24 mouse cellular contexts compared by ENCODE assay signal in genomic region chr2:76129933-76130627, GRCm38 (mm10).
DNase-seq lines count a peak whose midpoint lies in the region; ATAC-seq and TF ChIP-seq lines count a peak whose summit lies in the region.
"Had no signal": no experiment of that assay in that cellular context is flagged by ENCODE, and none has a peak within 500 bp of the region (broad histone marks: within the 10 kb centered on the region; RNA-seq: fewer than 3 reads in every experiment).

No protein-coding gene starts in this region.

- peak; percentile 22 for DNase-seq in retina, embryonic 14.5 days (ENCODE audit: low spot score)
- no peak for DNase-seq in liver, postnatal 0 days
- DNase-seq: adrenal gland, adult 8-10 months; cerebellum, adult 11 months; cerebellum, adult 9-10 months; cerebellum, postnatal 36 days; forebrain, postnatal 0 days; heart, postnatal 14 days; kidney, adult 2 months; kidney, postnatal 10 days; liver; lung, embryonic 14.5 days; lung, postnatal 14 days; midbrain, embryonic 14.5 days; right cerebral cortex, postnatal 25 days; thymus, postnatal 25 days had no signal

- no peak overlapping the region for H3K9ac ChIP-seq in forebrain, embryonic 12.5 days
- no peak overlapping the region for H3K9ac ChIP-seq in forebrain, embryonic 15.5 days (replicated peaks)
- no peak overlapping the region for H3K9ac ChIP-seq in hindbrain, embryonic 16.5 days (ENCODE audit: low read depth, low read length)
- no peak overlapping the region for H3K9ac ChIP-seq in hindbrain, embryonic 12.5 days
- H3K9ac ChIP-seq in intestine, embryonic 16.5 days (ENCODE audit: low read depth, low read length), result no peak overlapping the region
- no peak overlapping the region for H3K9ac ChIP-seq in liver, postnatal 0 days (replicated peaks)
- H3K9ac ChIP-seq: forebrain, postnatal 0 days; liver, embryonic 14.5 days; lung, embryonic 14.5 days had no signal

- TF ChIP-seq EP300 in liver, postnatal 0 days (IDR thresholded peaks at IDR 0.05; ENCODE audit: low read depth), result no peak

- no peak overlapping the region for H3K4me3 ChIP-seq in forebrain, embryonic 12.5 days (replicated peaks)
- no peak overlapping the region for H3K4me3 ChIP-seq in forebrain, embryonic 15.5 days
- no peak overlapping the region for H3K4me3 ChIP-seq in hindbrain, embryonic 16.5 days (ENCODE audit: low read length)
- no peak overlapping the region for H3K4me3 ChIP-seq in hindbrain, embryonic 12.5 days
- no peak overlapping the region for H3K4me3 ChIP-seq in intestine, embryonic 16.5 days (ENCODE audit: low read length)
- no peak overlapping the region for H3K4me3 ChIP-seq in liver, postnatal 0 days (ENCODE audit: low read depth, low read length)

- H3K4me2 ChIP-seq in forebrain, embryonic 12.5 days, result no peak overlapping the region
- H3K4me2 ChIP-seq in forebrain, embryonic 15.5 days (replicated peaks), result no peak overlapping the region
- no peak overlapping the region for H3K4me2 ChIP-seq in hindbrain, embryonic 16.5 days (ENCODE audit: low read length)
- no peak overlapping the region for H3K4me2 ChIP-seq in hindbrain, embryonic 12.5 days (replicated peaks)
- no peak overlapping the region for H3K4me2 ChIP-seq in intestine, embryonic 16.5 days (ENCODE audit: low read depth, low read length)
- H3K4me2 ChIP-seq in liver, postnatal 0 days (ENCODE audit: low read depth, low read length), result no peak overlapping the region
- H3K4me2 ChIP-seq: lung, embryonic 14.5 days had no signal

- peak; percentile 36; the same call in 1 of the 2 replicates for ATAC-seq in forebrain, embryonic 12.5 days (ENCODE audit: low FRiP score)
- ATAC-seq in forebrain, embryonic 15.5 days (replicated peaks), result no peak
- ATAC-seq in hindbrain, embryonic 16.5 days, result 0 out of 2 replicates have a peak, but pooled peaks have one; percentile 64
- no peak for ATAC-seq in hindbrain, embryonic 12.5 days (ENCODE audit: low FRiP score)
- ATAC-seq in intestine, embryonic 16.5 days, result peak; percentile 47; the same call in 1 of the 2 replicates
- no peak for ATAC-seq in liver, postnatal 0 days
- ATAC-seq in activated CD4-positive, CD25-positive, alpha-beta regulatory T cell, adult 4 months, result no peak
- ATAC-seq: forebrain, postnatal 0 days had no signal

- H3K27me3 ChIP-seq in forebrain, embryonic 12.5 days, result no peaks in the 10 kb centered on the region
- H3K27me3 ChIP-seq in forebrain, embryonic 15.5 days, result no peaks in the 10 kb centered on the region
- H3K27me3 ChIP-seq in hindbrain, embryonic 16.5 days (replicated peaks; ENCODE audit: control insufficient read depth, insufficient read depth, low read length), result no peaks in the 10 kb centered on the region
- H3K27me3 ChIP-seq in hindbrain, embryonic 12.5 days, result no peaks in the 10 kb centered on the region
- no peaks in the 10 kb centered on the region for H3K27me3 ChIP-seq in intestine, embryonic 16.5 days (replicated peaks; ENCODE audit: control insufficient read depth, insufficient read depth, low read length)
- H3K27me3 ChIP-seq in liver, postnatal 0 days (ENCODE audit: insufficient read depth, low read length), result no peaks in the 10 kb centered on the region
- H3K27me3 ChIP-seq: CH12.LX had no signal

- WGBS in forebrain, embryonic 12.5 days, result 38% methylated on average over 12 of the region's 12 CpGs
- 31% methylated on average over 12 of the region's 12 CpGs for WGBS in forebrain, embryonic 15.5 days
- 32% methylated on average over 12 of the region's 12 CpGs for WGBS in hindbrain, embryonic 16.5 days
- 53% methylated on average over 12 of the region's 12 CpGs for WGBS in hindbrain, embryonic 12.5 days
- WGBS in intestine, embryonic 16.5 days, result 53% methylated on average over 12 of the region's 12 CpGs
- WGBS in liver, postnatal 0 days (ENCODE audit: insufficient replicate concordance), result 56% methylated on average over 12 of the region's 12 CpGs

- TF ChIP-seq CTCF in liver, postnatal 0 days (IDR thresholded peaks at IDR 0.05; ENCODE audit: low read depth), result no peak

- no peaks in the 10 kb centered on the region for H3K9me3 ChIP-seq in forebrain, embryonic 12.5 days
- H3K9me3 ChIP-seq in forebrain, embryonic 15.5 days, result no peaks in the 10 kb centered on the region
- H3K9me3 ChIP-seq in hindbrain, embryonic 16.5 days (ENCODE audit: control insufficient read depth, low read length), result no peaks in the 10 kb centered on the region
- 0 out of 2 replicates have a peak, but pooled peaks cover 6% of the 10 kb centered on the region for H3K9me3 ChIP-seq in hindbrain, embryonic 12.5 days (replicated peaks)
- H3K9me3 ChIP-seq in intestine, embryonic 16.5 days (ENCODE audit: control insufficient read depth, low read length), result no peaks in the 10 kb centered on the region
- no peaks in the 10 kb centered on the region for H3K9me3 ChIP-seq in liver, postnatal 0 days (ENCODE audit: low read length)

- H3K4me1 ChIP-seq in forebrain, embryonic 12.5 days, result peaks cover 14% of the 10 kb centered on the region; the same call in 1 of the 2 replicates
- 0 out of 2 replicates have a peak, but pooled peaks cover 5% of the 10 kb centered on the region for H3K4me1 ChIP-seq in forebrain, embryonic 15.5 days
- H3K4me1 ChIP-seq in hindbrain, embryonic 16.5 days (ENCODE audit: control insufficient read depth, insufficient read depth, low read depth, low read length), result peaks cover 6% of the 10 kb centered on the region; the same call in 1 of the 2 replicates
- H3K4me1 ChIP-seq in hindbrain, embryonic 12.5 days, result peaks cover 15% of the 10 kb centered on the region; the same call in 1 of the 2 replicates
- H3K4me1 ChIP-seq in intestine, embryonic 16.5 days (ENCODE audit: control insufficient read depth, insufficient read depth, low read length), result peaks cover 12% of the 10 kb centered on the region; the same call in 1 of the 2 replicates
- H3K4me1 ChIP-seq in liver, postnatal 0 days (ENCODE audit: insufficient read depth), result peaks cover 2% of the 10 kb centered on the region; the same call in 1 of the 2 replicates

- no peaks in the 10 kb centered on the region for H3K36me3 ChIP-seq in forebrain, embryonic 12.5 days (replicated peaks)
- no peaks in the 10 kb centered on the region for H3K36me3 ChIP-seq in forebrain, embryonic 15.5 days
- no peaks in the 10 kb centered on the region for H3K36me3 ChIP-seq in hindbrain, embryonic 16.5 days (ENCODE audit: control insufficient read depth, insufficient read depth, low read length)
- no peaks in the 10 kb centered on the region for H3K36me3 ChIP-seq in hindbrain, embryonic 12.5 days
- no peaks in the 10 kb centered on the region for H3K36me3 ChIP-seq in intestine, embryonic 16.5 days (ENCODE audit: control insufficient read depth, insufficient read depth, low read length)
- H3K36me3 ChIP-seq in liver, postnatal 0 days (replicated peaks; ENCODE audit: insufficient read depth, low read length), result no peaks in the 10 kb centered on the region

- no peak overlapping the region; the same call in 1 of the 2 replicates for H3K27ac ChIP-seq in forebrain, embryonic 12.5 days
- no peak overlapping the region for H3K27ac ChIP-seq in forebrain, embryonic 15.5 days (replicated peaks)
- no peak overlapping the region for H3K27ac ChIP-seq in hindbrain, embryonic 16.5 days (ENCODE audit: low read depth, low read length)
- no peak overlapping the region for H3K27ac ChIP-seq in hindbrain, embryonic 12.5 days
- H3K27ac ChIP-seq in intestine, embryonic 16.5 days (ENCODE audit: low read length), result no peak overlapping the region
- no peak overlapping the region for H3K27ac ChIP-seq in liver, postnatal 0 days (ENCODE audit: low read depth)
- H3K27ac ChIP-seq: liver, embryonic 14.5 days had no signal

Comparison
In these comparisons a context has a peak if more than half of its experiments do, and no peak if none do; other contexts are left out.
1. ATAC-seq: peak in forebrain, embryonic 12.5 days (single experiment), hindbrain, embryonic 16.5 days (single experiment) and intestine, embryonic 16.5 days (single experiment); none in forebrain, embryonic 15.5 days (single experiment), hindbrain, embryonic 12.5 days (single experiment), liver, postnatal 0 days (single experiment) and activated CD4-positive, CD25-positive, alpha-beta regulatory T cell, adult 4 months (single experiment).